Mouse (Mus musculus) right cerebral cortex, postnatal 4 days (tissue): Measurements from ENCODE around the gene Sdk2.
A peak's percentile ranks its signal among the peaks of the same experiment; 100 is the strongest.

Experiments used
- DNase-seq: peaks from one replicate; pipeline ENCODE4 v3.0.0-alpha.2; 2022

Sdk2 gene

GRCm38 (mm10) chr11:113985826-113986416 is 80.9 kb downstream of the Sdk2 start:
- DNase-seq, result no peak

- peak; percentile 63 for DNase-seq
These were observed 84.9 kb downstream of the Sdk2 start for GRCm38 (mm10) chr11:113981732-113982503.

- no peak for DNase-seq
These were observed 85.8 kb downstream of the Sdk2 start for GRCm38 (mm10) chr11:113981088-113981487.

- no peak for DNase-seq
These were observed 88.5 kb downstream of the Sdk2 start for GRCm38 (mm10) chr11:113978318-113978717.

- DNase-seq, result no peak
These were observed 91.2 kb downstream of the Sdk2 start for GRCm38 (mm10) chr11:113975667-113975970.

- DNase-seq, result no peak
These were observed 91.8 kb downstream of the Sdk2 start for GRCm38 (mm10) chr11:113974876-113975666.

GRCm38 (mm10) chr11:113972517-113972872 is 94.4 kb downstream of the Sdk2 start:
- DNase-seq, result no peak

- peak; percentile 46 for DNase-seq
These were observed 95.0 kb downstream of the Sdk2 start for GRCm38 (mm10) chr11:113971609-113972516.

- no peak for DNase-seq
These were observed 96.8 kb downstream of the Sdk2 start for GRCm38 (mm10) chr11:113970026-113970425.

GRCm38 (mm10) chr11:113965214-113965613 is 101.6 kb downstream of the Sdk2 start:
- DNase-seq, result no peak

GRCm38 (mm10) chr11:113962751-113963150 is 104.1 kb downstream of the Sdk2 start:
- no peak for DNase-seq

GRCm38 (mm10) chr11:113951616-113951988 is 115.2 kb downstream of the Sdk2 start:
- no peak for DNase-seq

GRCm38 (mm10) chr11:113950904-113951615 is 115.8 kb downstream of the Sdk2 start:
- DNase-seq, result no peak

- no peak for DNase-seq
These were observed 118.2 kb downstream of the Sdk2 start for GRCm38 (mm10) chr11:113948676-113949075.

- DNase-seq, result no peak
These were observed 124.6 kb downstream of the Sdk2 start for GRCm38 (mm10) chr11:113942101-113942735.

- DNase-seq, result no peak
These were observed 133.2 kb downstream of the Sdk2 start for GRCm38 (mm10) chr11:113933678-113934077.

GRCm38 (mm10) chr11:113932909-113933308 is 133.9 kb downstream of the Sdk2 start:
- DNase-seq, result no peak

- no peak for DNase-seq
These were observed 135.1 kb downstream of the Sdk2 start for GRCm38 (mm10) chr11:113931701-113932100.

GRCm38 (mm10) chr11:113930112-113930511 is 136.7 kb downstream of the Sdk2 start:
- DNase-seq, result no peak

GRCm38 (mm10) chr11:113928831-113929230 is 138.0 kb downstream of the Sdk2 start:
- no peak for DNase-seq

GRCm38 (mm10) chr11:113928291-113928690 is 138.6 kb downstream of the Sdk2 start:
- no peak for DNase-seq

GRCm38 (mm10) chr11:113927826-113928225 is 139.0 kb downstream of the Sdk2 start:
- no peak for DNase-seq
